Mouse (Mus musculus) effector memory CD4-positive, alpha-beta T cell, adult 7 months (primary cell): ENCODE measurements around the gene Ubl3. TPM values are rescaled to one million over a fixed set of nuclear protein-coding genes. Genes with fewer than 3 reads are reported as not detected.

Experiments
- polyA plus RNA-seq: library from polyadenylated mRNA; unstranded; fragments of 100-300 nt; shearing (Covaris generic); gene quantifications from one replicate; pipeline ENCODE4 v1.2.1, GENCODE M21; 2017

Ubl3 gene
- 400 TPM for polyA plus RNA-seq

DNA sequence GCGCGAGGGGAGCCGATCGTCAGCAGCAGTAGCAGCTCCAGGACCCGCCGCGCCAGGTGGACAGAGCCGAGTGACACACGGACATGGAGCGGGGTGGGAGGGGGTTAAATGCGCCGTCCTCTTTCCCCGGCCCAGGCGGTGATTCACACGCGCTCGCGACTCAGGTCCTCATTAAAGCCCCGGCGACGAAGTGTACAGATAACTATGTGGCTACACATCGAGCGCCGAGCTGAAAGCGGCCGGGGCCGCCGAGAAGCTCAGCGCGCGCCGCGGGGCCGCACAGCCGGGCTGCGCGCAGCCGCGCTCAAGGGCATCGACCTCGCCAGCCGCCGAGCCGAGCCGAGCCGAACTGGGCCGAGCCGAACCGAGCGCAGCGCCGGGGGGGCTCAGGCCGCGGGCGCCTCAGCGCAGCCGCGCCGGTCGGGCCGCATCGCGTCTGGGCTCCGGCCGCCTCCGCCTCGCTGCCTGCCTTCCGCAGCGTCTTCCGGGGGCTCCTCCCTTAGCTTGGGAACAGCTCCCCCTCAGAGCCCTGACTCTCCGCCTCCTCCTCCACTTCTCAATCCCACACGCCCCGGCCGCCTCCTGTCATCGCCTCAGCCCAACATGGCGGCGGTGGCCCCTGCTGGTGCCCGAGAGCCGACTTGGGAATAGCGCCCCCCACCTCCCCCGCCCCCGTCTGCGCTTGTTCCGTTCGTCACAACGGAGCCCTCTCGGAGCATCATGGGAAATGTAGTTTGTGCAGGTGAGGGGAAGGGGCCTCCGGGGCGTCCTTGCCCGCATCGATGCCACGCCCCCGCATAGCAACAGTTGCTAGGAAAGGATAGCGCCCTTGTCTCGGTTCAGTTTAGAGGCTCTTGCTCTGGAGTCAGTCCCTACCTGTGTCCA lies at the start of gene Ubl3:
Gene Ubl3, minus strand, starts transcription at position 603 of the 885 bp plus-strand sequence.

Other genes with a start within 250 kb of the Ubl3 start
- gene Slc7a1, start 152.9 kb downstream of the Ubl3 start, polyA plus RNA-seq = 57.1 TPM